Mouse (Mus musculus) hindbrain, embryonic 12.5 days (tissue): ENCODE data around the gene Wnt8b. TPM values are rescaled to one million over a fixed set of nuclear protein-coding genes. Genes with fewer than 3 reads are reported as not detected.
A peak's percentile ranks its signal among the peaks of the same experiment; 100 is the strongest.

Source experiments
- ATAC-seq: fragments of 200-750 bp; cut with Nextera tagmentation; 2 replicates; pipeline ENCODE4 v1.8.0; 2017; ENCODE audit warnings: moderate TSS enrichment; ENCODE audit not compliant: low FRiP score
- H3K27ac ChIP-seq: fragments of 300-500 bp; sonication (generic); 2 replicates; pipeline ENCODE4 v1.5.1; 2016; ENCODE audit warnings: mild to moderate bottlenecking
- H3K27me3 ChIP-seq: fragments of 300-500 bp; sonication (generic); 2 replicates; pipeline ENCODE4 v1.6.1; 2016; ENCODE audit warnings: mild to moderate bottlenecking
- H3K36me3 ChIP-seq: fragments of 300-500 bp; sonication (generic); 2 replicates; pipeline ENCODE4 v1.6.1; 2016; ENCODE audit warnings: mild to moderate bottlenecking
- H3K4me1 ChIP-seq: fragments of 300-500 bp; sonication (generic); 2 replicates; pipeline ENCODE4 v1.6.1; 2016
- H3K4me2 ChIP-seq: fragments of 300-500 bp; sonication (generic); replicated peaks from 2 replicates; pipeline ENCODE4 v1.6.1; 2016; ENCODE audit warnings: mild to moderate bottlenecking
- H3K4me3 ChIP-seq: fragments of 300-500 bp; sonication (generic); 2 replicates; pipeline ENCODE4 v1.5.1; 2016; ENCODE audit warnings: mild to moderate bottlenecking
- H3K9ac ChIP-seq: fragments of 300-500 bp; sonication (generic); 2 replicates; pipeline ENCODE4 v1.6.1; 2016; ENCODE audit warnings: mild to moderate bottlenecking, moderate library complexity
- H3K9me3 ChIP-seq: fragments of 300-500 bp; sonication (generic); replicated peaks from 2 replicates; pipeline ENCODE4 v1.6.1; 2016; ENCODE audit warnings: mild to moderate bottlenecking
- WGBS: fragments of 180-500 bp; shearing (Covaris S2); methylation state at CpG from one replicate; pipeline ENCODE4 v1.1.7; 2016; 5-methylcytosine and 5-hydroxymethylcytosine counted together
- polyA plus RNA-seq: library from polyadenylated mRNA; unstranded; fragments of >200 nt; fragmentation: Nextera tagmentation; extraction: Ambion mirVana; gene quantifications from 2 replicates; pipeline ENCODE4 v1.2.1, GENCODE M21; 2016

Gene Wnt8b
- polyA plus RNA-seq, 1 experiment from 2014 or later = 0.87 TPM

GRCm38 (mm10) chr19:44513921-44514482 is 20.7 kb downstream of the Wnt8b start:
- no peak for ATAC-seq
- H3K4me3 ChIP-seq = no peak overlapping the region
- H3K27me3 ChIP-seq = peaks cover 100% of the 10 kb centered on the region
- H3K4me2 ChIP-seq = peak overlapping the region; percentile 17; the same call in 1 of the 2 replicates
- H3K27ac ChIP-seq = peak overlapping the region; percentile 35
- no peaks in the 10 kb centered on the region for H3K36me3 ChIP-seq
- WGBS = 14% methylated on average over 7 of the region's 7 CpGs
- no peak overlapping the region for H3K9ac ChIP-seq
- H3K4me1 ChIP-seq = peaks cover 46% of the 10 kb centered on the region
- no peaks in the 10 kb centered on the region for H3K9me3 ChIP-seq

GRCm38 (mm10) chr19:44514521-44515451 is 21.5 kb downstream of the Wnt8b start:
- ATAC-seq = peak; percentile 73
- Histone ChIP-seq H3K4me1 (peaks cover 46% of the 10 kb centered on the region), H3K4me2 (no peak overlapping the region), H3K4me3 (no peak overlapping the region), H3K9ac (no peak overlapping the region), H3K27ac (peak overlapping the region; percentile 35; the same call in 1 of the 2 replicates), H3K27me3 (peaks cover 98% of the 10 kb centered on the region), H3K9me3 (no peaks in the 10 kb centered on the region), H3K36me3 (no peaks in the 10 kb centered on the region)
- WGBS = 4% methylated on average over 14 of the region's 14 CpGs

- ATAC-seq = no peak
- no peak overlapping the region for H3K9ac ChIP-seq
- no peak overlapping the region for H3K4me2 ChIP-seq
- H3K27ac ChIP-seq = no peak overlapping the region
- H3K4me1 ChIP-seq = peaks cover 39% of the 10 kb centered on the region
- no peaks in the 10 kb centered on the region for H3K36me3 ChIP-seq
- no peak overlapping the region for H3K4me3 ChIP-seq
- WGBS = 30% methylated on average over 6 of the region's 6 CpGs
- no peaks in the 10 kb centered on the region for H3K9me3 ChIP-seq
- H3K27me3 ChIP-seq = peaks cover 96% of the 10 kb centered on the region
Observed at GRCm38 (mm10) chr19:44515769-44516168, 22.5 kb downstream of the Wnt8b start.

DNA sequence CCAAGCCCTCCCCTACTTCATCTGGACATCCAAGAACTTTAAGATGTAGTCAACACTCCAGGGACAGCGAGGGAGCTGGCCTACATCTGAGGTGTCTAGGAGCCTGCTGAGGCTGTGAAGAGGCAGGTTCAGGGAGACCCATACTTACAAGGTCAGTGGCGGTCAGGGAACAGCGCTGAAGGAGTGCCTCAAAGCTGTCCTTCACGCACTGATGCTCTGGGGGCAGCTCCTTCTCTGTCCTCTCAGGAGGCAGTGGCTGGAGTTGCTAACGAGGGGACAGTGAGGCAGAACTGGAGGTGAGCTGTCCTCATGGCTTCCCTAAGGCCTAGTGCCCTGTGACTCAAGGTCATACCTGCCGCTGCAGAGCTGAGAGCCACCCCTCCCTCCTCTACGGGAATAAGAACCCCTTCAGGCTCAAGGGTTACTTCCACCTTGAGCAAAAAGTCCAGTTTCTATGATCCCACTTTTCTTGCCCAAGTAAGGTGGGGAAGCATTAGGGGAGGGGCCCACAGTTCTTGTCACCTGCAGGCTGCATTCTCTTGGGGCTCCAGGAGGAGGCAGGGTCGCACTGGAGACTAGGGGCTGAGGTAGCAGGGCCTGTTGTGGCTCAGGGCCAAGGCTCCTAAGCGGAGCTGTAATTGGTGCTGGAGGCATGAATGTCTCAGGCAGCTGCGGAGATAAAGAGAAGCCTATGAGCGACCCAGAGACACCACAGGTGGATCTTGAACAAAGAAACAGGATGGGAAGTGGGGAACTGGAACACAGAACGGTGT is 24.9 kb downstream of the Wnt8b start:
- H3K27ac ChIP-seq = no peak overlapping the region
- no peaks in the 10 kb centered on the region for H3K36me3 ChIP-seq
- peaks cover 85% of the 10 kb centered on the region for H3K27me3 ChIP-seq
- H3K9ac ChIP-seq = no peak overlapping the region
- H3K4me2 ChIP-seq = no peak overlapping the region
- WGBS = 46% methylated on average over 12 of the region's 12 CpGs
- H3K4me1 ChIP-seq = peaks cover 21% of the 10 kb centered on the region
- no peak for ATAC-seq
- H3K4me3 ChIP-seq = no peak overlapping the region
- H3K9me3 ChIP-seq = no peaks in the 10 kb centered on the region

GRCm38 (mm10) chr19:44519152-44519551 is 25.9 kb downstream of the Wnt8b start:
- no peak overlapping the region for H3K9ac ChIP-seq
- H3K9me3 ChIP-seq = no peaks in the 10 kb centered on the region
- ATAC-seq = no peak
- WGBS = 23% methylated on average over 7 of the region's 7 CpGs
- no peak overlapping the region for H3K4me2 ChIP-seq
- H3K4me1 ChIP-seq = peaks cover 16% of the 10 kb centered on the region
- H3K4me3 ChIP-seq = no peak overlapping the region
- no peak overlapping the region for H3K27ac ChIP-seq
- H3K27me3 ChIP-seq = peaks cover 82% of the 10 kb centered on the region
- H3K36me3 ChIP-seq = no peaks in the 10 kb centered on the region

GRCm38 (mm10) chr19:44525551-44526205 is 32.4 kb downstream of the Wnt8b start:
- no peak overlapping the region for H3K4me2 ChIP-seq
- H3K4me1 ChIP-seq = no peaks in the 10 kb centered on the region
- peaks cover 29% of the 10 kb centered on the region for H3K27me3 ChIP-seq
- no peaks in the 10 kb centered on the region for H3K9me3 ChIP-seq
- no peak overlapping the region for H3K9ac ChIP-seq
- H3K4me3 ChIP-seq = no peak overlapping the region
- H3K36me3 ChIP-seq = no peaks in the 10 kb centered on the region
- no peak for ATAC-seq
- H3K27ac ChIP-seq = no peak overlapping the region
- WGBS = 90% methylated on average over 9 of the region's 9 CpGs

- ATAC-seq = no peak
- no peak overlapping the region for H3K27ac ChIP-seq
- H3K27me3 ChIP-seq = peaks cover 25% of the 10 kb centered on the region
- no peaks in the 10 kb centered on the region for H3K4me1 ChIP-seq
- H3K9me3 ChIP-seq = no peaks in the 10 kb centered on the region
- H3K9ac ChIP-seq = no peak overlapping the region
- no peak overlapping the region for H3K4me2 ChIP-seq
- WGBS = 85% methylated on average over 6 of the region's 6 CpGs
- H3K36me3 ChIP-seq = no peaks in the 10 kb centered on the region
- no peak overlapping the region for H3K4me3 ChIP-seq
Observed at GRCm38 (mm10) chr19:44530018-44530417, 36.7 kb downstream of the Wnt8b start.

GRCm38 (mm10) chr19:44535376-44535775 is 42.1 kb downstream of the Wnt8b start:
- no peak overlapping the region for H3K9ac ChIP-seq
- no peaks in the 10 kb centered on the region for H3K36me3 ChIP-seq
- no peak for ATAC-seq
- H3K9me3 ChIP-seq = 0 out of 2 replicates have a peak, but pooled peaks cover 4% of the 10 kb centered on the region
- no peaks in the 10 kb centered on the region for H3K4me1 ChIP-seq
- no peak overlapping the region for H3K4me2 ChIP-seq
- no peak overlapping the region for H3K4me3 ChIP-seq
- no peak overlapping the region for H3K27ac ChIP-seq
- peaks cover 19% of the 10 kb centered on the region for H3K27me3 ChIP-seq
- 31% methylated on average over 3 of the region's 3 CpGs for WGBS

DNA sequence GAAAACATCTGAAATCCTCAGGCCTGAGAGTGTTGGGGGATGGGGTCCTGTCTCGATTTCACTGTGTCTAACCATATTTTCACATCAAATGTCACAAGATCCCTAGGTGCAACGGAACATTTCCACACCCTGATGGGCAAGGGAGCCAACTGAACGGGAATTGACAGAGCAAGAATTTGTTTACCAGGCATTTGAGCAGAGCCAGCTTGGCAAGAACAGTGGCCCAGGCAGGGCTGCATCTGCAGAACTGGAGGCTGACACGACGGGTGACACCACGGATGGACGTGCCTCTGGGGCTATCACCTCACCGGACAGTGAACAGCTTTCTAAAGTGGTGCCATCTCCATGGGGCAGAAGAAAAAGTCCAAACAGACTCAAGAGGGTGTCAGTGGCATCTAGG is 44.1 kb downstream of the Wnt8b start:
- peaks cover 15% of the 10 kb centered on the region for H3K9me3 ChIP-seq
- no peak overlapping the region for H3K4me2 ChIP-seq
- no peak overlapping the region for H3K27ac ChIP-seq
- no peaks in the 10 kb centered on the region for H3K36me3 ChIP-seq
- WGBS = 86% methylated on average over 8 of the region's 8 CpGs
- no peaks in the 10 kb centered on the region for H3K4me1 ChIP-seq
- H3K27me3 ChIP-seq = peaks cover 2% of the 10 kb centered on the region
- no peak for ATAC-seq
- H3K9ac ChIP-seq = no peak overlapping the region
- H3K4me3 ChIP-seq = no peak overlapping the region

- no peak overlapping the region for H3K4me2 ChIP-seq
- peaks cover 30% of the 10 kb centered on the region for H3K27me3 ChIP-seq
- no peak for ATAC-seq
- no peak overlapping the region for H3K9ac ChIP-seq
- WGBS = 87% methylated on average over 8 of the region's 8 CpGs
- H3K27ac ChIP-seq = no peak overlapping the region
- peaks cover 1% of the 10 kb centered on the region; the same call in 1 of the 2 replicates for H3K36me3 ChIP-seq
- peaks cover 7% of the 10 kb centered on the region for H3K4me1 ChIP-seq
- H3K9me3 ChIP-seq = peaks cover 15% of the 10 kb centered on the region
- H3K4me3 ChIP-seq = no peak overlapping the region
Observed at GRCm38 (mm10) chr19:44542694-44543178, 49.5 kb downstream of the Wnt8b start.

DNA sequence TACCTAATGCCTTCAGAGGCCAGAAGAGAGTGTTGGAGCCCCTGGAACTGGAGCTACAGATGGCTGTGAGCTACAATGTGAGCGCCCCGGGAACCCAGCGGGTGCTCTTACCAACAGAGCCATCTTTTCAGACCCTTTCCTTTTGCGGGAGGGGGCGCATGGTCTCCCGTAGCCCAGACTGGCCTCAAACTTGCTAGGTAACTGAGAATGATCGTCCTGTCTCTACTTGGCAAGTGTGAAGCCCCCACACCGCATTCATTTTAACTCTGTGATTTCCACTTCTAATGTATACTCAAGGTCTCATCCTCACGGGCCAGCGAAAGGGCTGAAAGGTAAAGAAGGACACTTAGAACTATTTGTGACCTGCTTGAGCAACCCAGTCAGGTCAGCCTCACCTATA is 51.1 kb downstream of the Wnt8b start:
- Histone ChIP-seq H3K9ac (no peak overlapping the region), H3K4me1 (peaks cover 7% of the 10 kb centered on the region), H3K4me2 (peak overlapping the region; percentile 91; the same call in 1 of the 2 replicates), H3K27ac (no peak overlapping the region), H3K27me3 (peaks cover 30% of the 10 kb centered on the region), H3K4me3 (no peak overlapping the region), H3K36me3 (peaks cover 16% of the 10 kb centered on the region), H3K9me3 (peaks cover 15% of the 10 kb centered on the region)
- WGBS = 53% methylated on average over 10 of the region's 10 CpGs
- no peak for ATAC-seq
